In genomic region chr4:4729427-4729826, GRCm38 (mm10) we compare ENCODE assay signal across 9 mouse cellular contexts.
A peak's percentile ranks its signal among the peaks of the same experiment; 100 is the strongest.
DNase-seq lines count a peak whose midpoint lies in the region; TF ChIP-seq lines count a peak whose summit lies in the region.
"Had no signal": no experiment of that assay in that cellular context is flagged by ENCODE, and none has a peak within 500 bp of the region (broad histone marks: within the 10 kb centered on the region; RNA-seq: fewer than 3 reads in every experiment).

No protein-coding gene starts in this region.

- peak; percentile 51; the same call in 1 of the 2 replicates for TF ChIP-seq CTCF in embryonic fibroblast, embryonic 13.5 days (IDR thresholded peaks at IDR 0.05; ENCODE audit: borderline replicate concordance, insufficient read depth, low read length)

- peaks cover 4% of the 10 kb centered on the region for H3K4me1 ChIP-seq in embryonic fibroblast, embryonic 13.5 days (ENCODE audit: control insufficient read depth, insufficient read depth, low read length)
- H3K4me1 ChIP-seq: embryonic facial prominence, embryonic 15.5 days; neural tube, embryonic 15.5 days had no signal

- no peak overlapping the region for H3K27ac ChIP-seq in embryonic fibroblast, embryonic 13.5 days (ENCODE audit: insufficient read depth, low read length)
- H3K27ac ChIP-seq: embryonic facial prominence, embryonic 15.5 days; neural tube, embryonic 15.5 days had no signal

- no peak for TF ChIP-seq POLR2A in embryonic fibroblast, embryonic 13.5 days (IDR thresholded peaks at IDR 0.05; ENCODE audit: low read depth, low read length)

- peak; percentile 9 for DNase-seq in kidney, adult 9 months
- no peak for DNase-seq in kidney, postnatal 4 days
- peak; percentile 70 for DNase-seq in 3T3-L1 (ENCODE audit: low read depth, low spot score)
- DNase-seq in CD4-positive helper T cell, adult 2 months (ENCODE audit: low read depth, low spot score): peak; percentile 20
- DNase-seq in cerebellum, adult 11-12 months: no peak
- no peak for DNase-seq in right cerebral cortex, postnatal 14 days

- H3K4me3 ChIP-seq in embryonic fibroblast, embryonic 13.5 days (ENCODE audit: insufficient read depth, low read length): no peak overlapping the region
- H3K4me3 ChIP-seq: embryonic facial prominence, embryonic 15.5 days; neural tube, embryonic 15.5 days had no signal

Comparison
In these comparisons a context has a peak if more than half of its experiments do, and no peak if none do; other contexts are left out.
1. DNase-seq: peak in kidney, adult 9 months (single experiment), 3T3-L1 (single experiment) and CD4-positive helper T cell, adult 2 months (single experiment); none in kidney, postnatal 4 days (0 of 2), cerebellum, adult 11-12 months (single experiment) and right cerebral cortex, postnatal 14 days (single experiment).